Mouse (Mus musculus): Measurements from ENCODE around the gene Kcnb1.

GRCm38 (mm10) chr2:167078486-167078885 is 111.5 kb downstream of the Kcnb1 start:
- TF ChIP-seq CTCF (IDR thresholded peaks at IDR 0.05; ENCODE audit: extremely low read depth, insufficient read depth, insufficient read length, insufficient replicate concordance), result no peak
- TF ChIP-seq POLR2A (IDR thresholded peaks at IDR 0.05; ENCODE audit: low read depth, low read length), result no peak

All from spleen, adult 2 months (tissue).